Comparison of ENCODE assay signal across 14 mouse cellular contexts in genomic region chr13:6837446-6837845, GRCm38 (mm10).
DNase-seq lines count a peak whose midpoint lies in the region; ATAC-seq and TF ChIP-seq lines count a peak whose summit lies in the region.
"Had no signal": no experiment of that assay in that cellular context is flagged by ENCODE, and none has a peak within 500 bp of the region (broad histone marks: within the 10 kb centered on the region; RNA-seq: fewer than 3 reads in every experiment).

No protein-coding gene starts in this region.

- WGBS in hindbrain, embryonic 11.5 days: 87% methylated on average over 5 of the region's 5 CpGs
- WGBS in hindbrain, postnatal 0 days: 94% methylated on average over 5 of the region's 5 CpGs
- 37% methylated on average over 5 of the region's 5 CpGs for WGBS in liver, embryonic 14.5 days (ENCODE audit: insufficient replicate concordance)

- no peak for DNase-seq in hindbrain, embryonic 11.5 days (ENCODE audit: low spot score)
- no peak for DNase-seq in hindbrain, postnatal 0 days (ENCODE audit: low spot score)
- DNase-seq in liver, embryonic 14.5 days (ENCODE audit: low read depth in 3 of 3, low spot score in 3 of 3): no peak
- no peak for DNase-seq in liver
- peak; percentile 86 for DNase-seq in 416B (ENCODE audit: low read depth)
- DNase-seq in lung, postnatal 36 days: no peak
- DNase-seq: gastrocnemius, postnatal 14 days had no signal

- ATAC-seq in hindbrain, embryonic 11.5 days (ENCODE audit: low FRiP score): peak; percentile 14; the same call in 1 of the 2 replicates
- no peak for ATAC-seq in hindbrain, postnatal 0 days
- peak; percentile 31; the same call in 1 of the 2 replicates for ATAC-seq in liver, embryonic 14.5 days (ENCODE audit: insufficient read depth)
- peak; percentile 37; the same call in 1 of the 2 replicates for ATAC-seq in megakaryocyte progenitor cell, adult 5-6 weeks (replicated peaks; ENCODE audit: poor library complexity)

- H3K9me3 ChIP-seq in hindbrain, embryonic 11.5 days (ENCODE audit: control insufficient read depth, low read length): no peaks in the 10 kb centered on the region
- no peaks in the 10 kb centered on the region for H3K9me3 ChIP-seq in hindbrain, postnatal 0 days (ENCODE audit: low read length)
- no peaks in the 10 kb centered on the region for H3K9me3 ChIP-seq in liver, embryonic 14.5 days (ENCODE audit: control insufficient read depth, low read length)
- H3K9me3 ChIP-seq: embryonic facial prominence, embryonic 13.5 days; forebrain, embryonic 12.5 days; heart, embryonic 15.5 days; hindbrain, embryonic 10.5 days had no signal

- TF ChIP-seq CTCF in hindbrain, postnatal 0 days (IDR thresholded peaks at IDR 0.05; ENCODE audit: low read depth): no peak
- no peak for TF ChIP-seq CTCF in liver, embryonic 14.5 days (IDR thresholded peaks at IDR 0.05; ENCODE audit: low read depth)

- TF ChIP-seq EP300 in liver, embryonic 14.5 days (IDR thresholded peaks at IDR 0.05; ENCODE audit: low read depth): no peak

- H3K4me1 ChIP-seq in hindbrain, embryonic 11.5 days (replicated peaks; ENCODE audit: control insufficient read depth, insufficient read depth, low read length): no peaks in the 10 kb centered on the region
- no peaks in the 10 kb centered on the region for H3K4me1 ChIP-seq in hindbrain, postnatal 0 days (ENCODE audit: insufficient read depth, low read length)
- H3K4me1 ChIP-seq in liver, embryonic 14.5 days (replicated peaks; ENCODE audit: control insufficient read depth in 2 of 2, insufficient read depth in 2 of 2, low read length in 1 of 2): no peaks in the 10 kb centered on the region
- H3K4me1 ChIP-seq: forebrain, embryonic 12.5 days; heart, embryonic 15.5 days; hindbrain, embryonic 10.5 days had no signal

- no peaks in the 10 kb centered on the region for H3K36me3 ChIP-seq in hindbrain, embryonic 11.5 days (ENCODE audit: control insufficient read depth, insufficient read depth, low read length)
- H3K36me3 ChIP-seq in hindbrain, postnatal 0 days (ENCODE audit: insufficient read depth, low read length): no peaks in the 10 kb centered on the region
- no peaks in the 10 kb centered on the region for H3K36me3 ChIP-seq in liver, embryonic 14.5 days (replicated peaks; ENCODE audit: control insufficient read depth, insufficient read depth, low read depth)
- H3K36me3 ChIP-seq: embryonic facial prominence, embryonic 13.5 days; forebrain, embryonic 12.5 days; heart, embryonic 15.5 days; hindbrain, embryonic 10.5 days had no signal

- H3K27ac ChIP-seq in hindbrain, embryonic 11.5 days (ENCODE audit: low read depth, low read length): no peak overlapping the region
- H3K27ac ChIP-seq in hindbrain, postnatal 0 days: no peak overlapping the region
- H3K27ac ChIP-seq in liver, embryonic 14.5 days: no peak overlapping the region
- H3K27ac ChIP-seq: embryonic facial prominence, embryonic 13.5 days; forebrain, embryonic 12.5 days; heart, adult 2 months; heart, embryonic 15.5 days; hindbrain, embryonic 10.5 days had no signal

- H3K9ac ChIP-seq in hindbrain, embryonic 11.5 days (ENCODE audit: low read depth, low read length): no peak overlapping the region
- no peak overlapping the region for H3K9ac ChIP-seq in hindbrain, postnatal 0 days (replicated peaks; ENCODE audit: low read length)
- no peak overlapping the region for H3K9ac ChIP-seq in liver, embryonic 14.5 days (replicated peaks)
- H3K9ac ChIP-seq: embryonic facial prominence, embryonic 13.5 days; forebrain, embryonic 12.5 days; heart, embryonic 15.5 days had no signal

- no peak overlapping the region for H3K4me3 ChIP-seq in hindbrain, embryonic 11.5 days (ENCODE audit: low read depth, low read length)
- no peak overlapping the region for H3K4me3 ChIP-seq in hindbrain, postnatal 0 days (ENCODE audit: low read length)
- H3K4me3 ChIP-seq in liver, embryonic 14.5 days (ENCODE audit: insufficient read depth in 1 of 2, low read depth in 2 of 2, low read length in 2 of 2): no peak overlapping the region
- H3K4me3 ChIP-seq: embryonic facial prominence, embryonic 13.5 days; forebrain, embryonic 12.5 days; heart, adult 2 months; heart, embryonic 15.5 days; hindbrain, embryonic 10.5 days had no signal

- H3K4me2 ChIP-seq in hindbrain, embryonic 11.5 days (replicated peaks; ENCODE audit: low read depth, low read length): no peak overlapping the region
- H3K4me2 ChIP-seq in hindbrain, postnatal 0 days (ENCODE audit: low read depth, low read length): no peak overlapping the region
- H3K4me2 ChIP-seq in liver, embryonic 14.5 days (ENCODE audit: low read depth): no peak overlapping the region
- H3K4me2 ChIP-seq: embryonic facial prominence, embryonic 13.5 days; forebrain, embryonic 12.5 days; heart, embryonic 11.5 days; heart, embryonic 15.5 days had no signal

- H3K27me3 ChIP-seq in hindbrain, embryonic 11.5 days (ENCODE audit: control insufficient read depth, insufficient read depth, low read length): no peaks in the 10 kb centered on the region
- no peaks in the 10 kb centered on the region for H3K27me3 ChIP-seq in hindbrain, postnatal 0 days (ENCODE audit: insufficient read depth, low read length)
- H3K27me3 ChIP-seq in liver, embryonic 14.5 days (ENCODE audit: control insufficient read depth, insufficient read depth, low read length): no peaks in the 10 kb centered on the region
- H3K27me3 ChIP-seq: embryonic facial prominence, embryonic 13.5 days; heart, embryonic 15.5 days had no signal
